Mouse (Mus musculus): Measurements from ENCODE around the gene Auh.

GRCm38 (mm10) chr13:52819901-52820300, 109.6 kb downstream of the Auh start:
- TF ChIP-seq CTCF (IDR thresholded peaks at IDR 0.05; ENCODE audit: borderline replicate concordance, insufficient read depth, low read length), result no peak
- no peak for TF ChIP-seq POLR2A (IDR thresholded peaks at IDR 0.05; ENCODE audit: low read depth, low read length)

All from embryonic fibroblast, embryonic 13.5 days (primary cell).